Mouse (Mus musculus) embryo, embryonic 10 days (tissue): ENCODE measurements around the gene Ifnar1.

ENCODE experiments used
- DNase-seq: peaks from one replicate; pipeline ENCODE4 v3.0.0-alpha.2; 2015; ENCODE audit warnings: low spot score

Gene Ifnar1

DNA sequence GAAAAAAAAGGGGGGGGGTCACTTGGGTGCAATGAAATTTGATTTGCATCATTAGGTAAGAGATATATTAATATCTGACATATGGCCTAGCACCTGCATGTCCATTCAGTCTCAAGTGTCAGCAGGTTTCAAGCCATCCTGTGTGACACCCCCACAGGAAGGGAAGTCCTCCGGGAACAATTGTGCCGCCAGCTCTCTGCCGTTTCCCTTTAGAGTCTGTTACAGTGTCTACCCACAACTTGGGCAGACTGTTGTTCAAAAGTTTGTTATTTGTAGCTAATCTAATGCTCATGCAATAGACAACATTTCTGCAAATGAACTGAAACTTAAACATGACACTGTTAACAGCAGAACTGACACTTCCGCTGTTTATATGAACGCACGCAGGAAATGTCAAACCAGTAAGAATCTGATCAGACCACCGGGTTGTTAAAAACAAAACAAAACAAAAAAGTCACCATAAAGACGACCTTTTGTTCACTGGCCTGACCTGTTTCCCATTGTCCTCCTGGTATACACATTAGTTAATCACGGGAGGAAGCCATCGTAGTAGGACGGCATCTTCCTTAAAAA, 23.9 kb upstream of the Ifnar1 start:
- DNase-seq: no peak

DNA sequence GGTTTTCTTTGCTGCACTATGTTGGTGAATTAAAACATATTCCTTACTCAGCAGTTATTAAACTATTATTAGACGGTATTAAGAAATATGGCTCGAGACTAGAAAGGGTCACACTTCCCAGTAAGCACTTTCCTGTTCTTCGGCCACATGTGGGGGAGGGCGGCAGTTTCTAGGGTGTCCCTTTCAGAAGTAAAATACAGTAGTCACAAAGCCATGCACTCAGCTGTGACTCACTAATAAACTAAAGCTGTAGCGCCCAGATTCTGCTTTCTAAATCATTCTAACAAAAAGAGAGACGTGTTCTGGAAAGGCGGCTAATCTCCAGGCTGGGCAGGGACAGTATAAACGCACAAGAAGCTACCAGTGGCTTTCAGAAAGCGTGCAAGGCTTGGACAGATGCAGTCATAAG, 23.3 kb upstream of the Ifnar1 start:
- no peak for DNase-seq

DNA sequence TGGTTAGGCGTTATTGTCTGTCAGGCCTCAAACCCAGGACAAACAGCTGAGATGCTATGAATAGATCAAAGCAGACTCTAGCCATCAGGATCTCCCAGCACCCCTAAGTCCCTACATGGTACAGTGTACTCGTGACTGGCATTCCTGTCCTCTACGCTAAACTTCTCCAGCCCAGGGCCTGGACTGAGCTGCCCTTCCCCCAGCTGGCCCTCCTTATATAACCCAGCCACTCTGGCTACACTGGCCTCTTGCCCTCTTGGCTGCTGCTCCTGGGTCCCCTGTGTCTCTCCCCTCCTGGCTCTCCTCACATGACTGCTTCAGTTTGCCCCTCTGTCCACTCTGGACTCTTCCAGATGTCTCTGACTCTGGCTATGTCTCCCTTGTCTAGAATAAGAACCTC, 22.4 kb upstream of the Ifnar1 start:
- DNase-seq: no peak

DNA sequence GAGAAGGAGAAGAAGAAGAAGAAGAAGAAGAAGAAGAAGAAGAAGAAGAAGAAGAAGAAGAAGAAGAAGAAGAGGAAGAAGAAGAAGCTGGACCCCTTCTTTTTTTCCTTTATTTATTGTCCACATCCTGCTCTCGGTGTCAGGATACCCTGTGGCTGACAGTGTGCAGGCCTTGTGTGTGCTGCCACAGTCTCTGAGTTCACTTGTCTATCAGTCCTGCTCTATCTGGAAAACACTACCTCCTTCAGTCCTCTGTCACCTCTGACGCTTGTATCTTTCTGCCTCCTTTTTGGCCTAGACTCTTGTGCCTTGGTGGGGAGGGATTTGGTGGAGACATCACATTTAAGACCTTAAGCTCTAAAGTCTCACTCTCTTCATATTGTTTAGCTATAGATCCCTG, 21.6 kb upstream of the Ifnar1 start:
- no peak for DNase-seq

DNA sequence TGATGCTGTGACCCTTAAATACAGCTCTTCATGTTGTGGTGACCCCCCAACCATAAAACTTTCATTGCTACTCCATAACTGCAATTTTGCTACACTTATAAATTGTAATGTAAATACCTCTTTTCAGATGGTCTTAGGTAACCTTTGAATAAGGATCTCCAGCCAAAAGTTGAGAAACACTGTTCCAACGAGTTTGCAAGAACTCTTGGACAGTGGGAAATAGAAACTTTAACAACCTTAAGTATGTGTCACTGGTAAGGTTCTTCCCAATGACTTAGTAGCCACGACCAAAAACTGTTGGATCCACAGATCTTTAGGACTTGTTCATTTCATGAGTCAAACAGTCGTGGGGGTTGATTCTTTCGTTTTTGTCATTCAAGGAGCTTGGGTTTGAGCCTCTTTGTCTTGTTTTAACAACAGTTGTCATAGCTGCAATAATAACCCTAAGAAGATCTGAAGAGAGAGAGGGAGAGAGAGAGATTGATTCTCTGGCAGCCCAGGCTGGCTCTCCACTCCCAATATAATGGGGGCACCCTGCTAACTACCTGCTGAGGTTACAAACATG, 21.1 kb upstream of the Ifnar1 start:
- no peak for DNase-seq

DNA sequence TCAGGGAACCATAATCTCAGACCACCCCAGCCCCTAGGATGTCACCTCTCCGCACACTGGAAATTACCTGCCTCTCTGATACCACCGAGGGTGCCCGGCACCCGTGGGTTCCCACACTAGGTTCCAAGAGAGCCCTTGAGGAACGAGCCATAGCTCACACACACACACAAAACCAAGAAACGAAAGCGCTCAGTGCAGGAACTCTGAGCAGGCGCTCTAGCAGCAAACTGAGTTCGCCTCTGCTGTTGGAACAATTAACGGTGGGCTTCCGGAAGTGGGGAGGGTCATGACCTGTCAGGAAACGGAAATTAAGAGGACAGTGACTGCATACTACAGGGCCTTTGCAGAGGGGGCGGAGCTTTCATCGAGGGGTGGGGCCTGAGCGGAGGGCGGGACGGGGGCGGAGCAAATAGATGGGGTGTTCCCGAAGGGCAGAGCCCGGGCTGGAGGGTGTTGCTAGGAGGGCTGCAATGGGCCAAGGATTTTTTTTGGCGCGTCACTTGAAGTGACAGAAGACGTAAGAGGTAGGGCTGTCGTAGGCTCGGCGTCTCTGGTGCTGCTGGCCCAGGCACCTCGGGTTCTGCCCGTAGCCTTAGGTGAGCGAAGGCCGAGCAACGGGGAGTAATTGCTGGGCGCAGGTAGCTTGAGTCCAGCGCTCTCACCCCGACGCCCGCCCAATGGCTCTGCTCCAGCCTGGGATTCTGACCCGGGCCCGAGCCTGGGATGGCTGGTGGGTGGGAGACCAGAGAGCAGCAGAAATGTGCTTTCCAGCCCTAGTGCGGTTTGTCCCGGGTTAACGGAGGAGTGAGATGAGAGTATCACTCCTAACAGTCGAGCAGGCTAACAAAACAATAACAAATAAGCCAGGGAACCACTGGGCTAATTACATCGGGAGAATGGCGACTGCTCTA, 20.2 kb upstream of the Ifnar1 start:
- peak; percentile 93 for DNase-seq

DNA sequence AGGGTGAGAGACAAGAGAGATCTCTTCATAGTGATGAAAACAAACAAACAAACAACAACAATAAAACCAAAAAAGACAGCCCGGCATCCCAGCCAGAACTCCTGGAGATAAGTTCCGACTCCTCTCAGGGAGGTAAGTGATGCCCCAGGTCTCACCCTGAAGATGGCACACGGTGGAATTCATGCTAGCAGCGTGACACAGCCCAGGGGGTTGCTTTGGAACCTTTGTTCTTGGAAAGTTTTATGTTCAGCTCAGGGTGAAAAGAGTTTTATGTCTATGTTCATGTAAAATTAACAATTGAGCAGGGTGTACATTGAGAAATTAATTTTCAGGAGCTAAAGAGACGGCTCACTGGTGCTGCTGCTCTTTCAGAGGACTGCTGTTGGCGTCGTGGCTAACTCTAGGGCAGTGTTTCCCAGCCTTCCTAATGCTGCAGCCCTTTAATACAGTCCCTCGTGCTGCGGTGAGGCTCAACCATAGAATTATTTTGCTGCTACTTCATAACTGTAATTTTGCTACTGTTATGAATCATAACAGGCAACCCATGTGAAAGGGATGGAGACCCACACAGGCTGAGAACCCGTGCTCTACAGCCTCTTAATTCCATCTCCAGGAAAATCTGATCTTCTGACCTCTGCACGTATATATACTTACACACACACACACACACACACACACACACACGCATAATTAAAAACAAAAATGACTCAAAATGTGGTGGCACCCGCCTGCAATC, 19.4 kb upstream of the Ifnar1 start:
- no peak for DNase-seq

DNA sequence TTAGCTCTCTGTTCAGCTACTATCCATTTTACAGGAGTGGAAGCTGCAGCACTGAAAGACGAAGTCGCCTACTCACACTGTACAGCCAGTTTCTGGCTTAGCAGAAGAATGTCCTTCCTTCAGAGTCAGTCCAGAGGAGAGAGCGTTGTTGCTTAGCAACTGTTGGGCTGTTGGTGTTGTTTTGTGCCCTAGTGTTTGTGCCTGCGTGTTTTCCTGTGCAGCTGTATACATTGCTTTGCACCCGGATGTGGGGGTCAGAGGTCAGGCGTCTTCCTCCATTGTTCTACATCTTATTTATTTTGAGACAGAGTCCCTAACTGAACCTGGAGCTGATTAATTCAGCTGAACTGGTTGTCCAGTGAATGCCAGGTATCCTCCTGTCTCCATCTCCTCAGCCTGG, 18.5 kb upstream of the Ifnar1 start:
- peak; percentile 63 for DNase-seq

DNA sequence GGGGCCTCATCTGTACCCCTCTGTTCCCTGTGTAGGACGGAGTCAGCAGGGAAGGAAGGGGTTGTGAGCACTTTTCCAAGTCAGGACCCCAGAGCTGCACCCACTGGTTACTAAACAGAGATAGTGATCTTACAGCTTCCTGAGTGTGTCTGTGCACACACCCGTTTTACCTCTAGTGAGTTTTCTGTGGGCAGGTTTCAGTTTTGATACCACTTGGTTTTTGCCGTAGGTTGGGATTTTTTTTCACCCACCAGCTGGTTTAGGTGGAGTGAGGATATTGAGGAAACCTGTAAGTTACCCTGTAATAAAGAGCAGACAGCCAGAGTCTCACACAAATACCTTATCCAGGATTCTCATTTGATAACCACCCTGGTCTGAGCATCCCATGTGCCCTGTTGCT, 14.6 kb upstream of the Ifnar1 start:
- DNase-seq: no peak

DNA sequence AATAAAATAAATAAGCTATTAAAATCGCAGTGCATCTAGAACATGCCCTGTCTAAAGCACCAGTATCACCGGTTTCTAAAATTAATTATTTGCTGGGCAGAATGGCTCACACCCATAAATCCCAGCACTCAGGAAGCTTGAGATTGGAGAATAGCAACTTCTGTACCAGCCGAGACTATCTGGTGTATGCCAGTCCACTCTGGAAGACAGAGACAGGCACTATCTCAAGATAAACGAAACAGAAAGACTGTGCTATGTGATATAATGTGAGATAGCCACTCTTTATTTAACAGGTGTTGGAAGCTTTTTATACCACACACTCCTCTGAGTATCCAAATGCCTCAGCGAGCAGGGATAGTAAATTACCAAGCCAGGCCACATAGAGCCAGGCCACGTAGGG, 13.6 kb upstream of the Ifnar1 start:
- no peak for DNase-seq

DNA sequence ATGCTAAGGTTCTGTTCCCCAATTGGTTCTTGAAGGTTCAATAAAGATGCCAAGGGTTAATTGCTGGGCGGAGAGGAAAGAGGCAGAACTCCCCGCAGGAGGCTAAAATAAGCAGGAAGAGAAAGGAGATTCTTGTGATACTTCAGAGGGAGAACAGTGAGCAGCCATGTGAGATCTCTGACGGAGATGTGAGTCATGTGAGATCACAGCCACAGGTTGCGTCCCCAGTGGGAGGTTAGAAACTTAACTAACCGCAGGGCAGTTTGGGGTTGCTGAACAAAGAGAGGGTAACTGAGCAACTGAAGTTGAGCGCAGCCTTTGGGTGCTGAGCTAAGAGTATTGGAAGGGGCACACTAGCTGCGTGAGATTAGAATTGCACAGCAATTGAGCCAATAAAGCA, 9.3 kb upstream of the Ifnar1 start:
- no peak for DNase-seq

DNA sequence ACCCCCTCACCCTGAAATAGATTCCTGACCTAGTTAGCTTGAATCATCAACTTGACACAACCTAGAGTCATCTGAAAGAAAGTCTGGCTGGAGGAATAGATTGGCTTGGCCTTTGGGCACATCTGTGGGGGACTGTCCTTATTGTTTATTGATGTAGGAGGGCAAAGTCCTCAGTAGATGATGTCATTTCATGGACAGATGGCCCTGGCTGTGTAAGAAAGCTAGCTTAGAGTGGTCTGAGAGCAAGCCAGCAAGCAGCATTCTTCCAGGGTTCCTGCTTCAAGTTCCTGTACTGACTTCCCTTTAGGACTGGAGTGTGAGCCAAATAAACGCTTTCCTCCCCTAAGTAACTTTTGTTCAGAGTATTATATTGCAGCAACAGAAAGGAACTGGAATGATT, 7.0 kb upstream of the Ifnar1 start:
- no peak for DNase-seq

DNA sequence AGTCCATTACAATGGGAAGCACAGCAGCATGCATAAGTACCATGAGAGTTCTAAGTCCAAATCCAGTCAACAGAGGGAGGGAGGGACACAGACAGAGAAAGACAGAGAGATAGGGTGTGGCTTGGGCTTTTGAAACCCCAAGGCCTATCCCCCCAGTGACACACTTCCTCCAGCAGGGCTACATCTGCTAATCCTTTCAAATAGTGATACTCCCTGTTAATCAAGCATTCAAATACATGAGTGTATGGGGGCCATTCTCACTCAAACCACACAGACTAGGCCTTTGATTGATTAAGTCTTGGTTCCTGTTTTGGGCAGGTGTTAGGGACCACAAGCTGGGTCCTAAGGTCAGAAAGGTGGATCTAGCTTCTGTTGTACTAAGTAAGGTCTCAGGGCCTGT, 4.5 kb upstream of the Ifnar1 start:
- no peak for DNase-seq

DNA sequence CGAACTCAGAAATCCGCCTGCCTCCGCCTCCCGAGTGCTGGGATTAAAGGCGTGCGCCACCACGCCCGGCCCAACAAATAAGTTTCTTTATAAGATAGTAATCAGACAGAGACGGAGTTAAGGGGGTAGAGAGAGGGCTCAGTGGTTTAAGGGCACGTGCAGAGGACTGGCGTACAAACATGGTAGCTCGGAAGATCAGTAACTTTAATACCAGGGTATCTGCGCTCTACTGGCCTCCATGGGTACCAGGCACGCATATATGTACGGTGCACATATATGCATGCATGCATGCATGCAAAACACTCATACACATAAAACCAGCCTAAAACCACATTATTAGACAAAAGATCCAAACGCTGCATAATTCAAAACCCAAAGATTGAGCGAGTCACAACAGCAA, 651 bp upstream of the Ifnar1 start:
- DNase-seq: no peak

DNA sequence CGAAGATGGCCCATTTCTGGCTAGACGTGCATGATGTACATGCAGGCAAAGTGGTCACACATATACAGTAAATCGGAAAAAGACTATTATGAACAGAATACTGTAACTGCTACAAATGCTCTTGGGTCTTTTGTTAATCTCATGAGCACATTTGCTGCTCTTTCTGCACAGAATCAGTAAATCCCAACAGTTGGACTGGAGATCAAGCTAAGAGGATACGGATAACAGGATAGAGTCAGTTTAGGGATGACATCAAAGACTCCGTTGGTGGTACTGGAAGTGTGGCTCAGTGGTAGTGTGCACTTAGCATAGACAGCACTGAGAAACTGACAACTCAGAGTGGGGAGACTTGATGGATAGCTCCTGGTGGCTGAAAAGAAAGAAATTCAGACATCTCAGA, 803 bp downstream of the Ifnar1 start:
- no peak for DNase-seq

DNA sequence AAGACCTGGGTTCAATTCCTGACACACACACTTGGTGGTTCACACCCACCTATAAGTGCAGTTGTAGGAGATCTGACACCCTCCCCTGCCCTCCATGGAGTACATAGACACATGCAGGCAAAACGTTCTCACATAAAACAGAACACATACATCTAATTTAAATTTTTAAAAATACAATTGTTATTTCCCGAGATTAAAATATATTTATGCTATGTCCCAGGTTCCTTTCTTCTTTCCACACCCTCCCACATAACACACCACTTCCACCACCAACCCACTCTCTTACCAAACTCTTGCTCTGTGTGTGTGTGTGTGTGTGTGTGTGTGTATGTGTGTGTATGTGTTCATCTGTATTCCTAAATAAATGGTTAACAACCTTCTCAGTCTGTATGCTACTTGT, 3.0 kb downstream of the Ifnar1 start:
- no peak for DNase-seq

DNA sequence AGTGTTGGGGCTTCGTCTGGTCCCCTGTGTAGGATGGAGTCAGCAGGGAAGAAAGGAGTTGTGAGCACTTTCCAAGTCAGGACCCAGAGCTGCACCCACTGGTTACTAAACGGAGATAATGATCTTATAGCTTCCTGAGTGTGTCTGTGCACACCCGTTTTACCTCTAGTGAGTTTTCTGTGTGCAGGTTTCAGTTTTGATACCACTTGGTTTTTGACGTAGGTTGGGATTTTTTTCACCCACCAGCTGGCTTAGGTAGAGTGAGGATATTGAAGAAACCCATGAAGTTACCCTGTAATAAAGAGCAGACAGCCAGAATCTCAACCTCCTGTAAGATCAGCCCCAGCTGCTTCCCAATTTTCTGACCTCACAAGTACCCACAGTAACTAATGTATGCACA, 5.9 kb downstream of the Ifnar1 start:
- no peak for DNase-seq

DNA sequence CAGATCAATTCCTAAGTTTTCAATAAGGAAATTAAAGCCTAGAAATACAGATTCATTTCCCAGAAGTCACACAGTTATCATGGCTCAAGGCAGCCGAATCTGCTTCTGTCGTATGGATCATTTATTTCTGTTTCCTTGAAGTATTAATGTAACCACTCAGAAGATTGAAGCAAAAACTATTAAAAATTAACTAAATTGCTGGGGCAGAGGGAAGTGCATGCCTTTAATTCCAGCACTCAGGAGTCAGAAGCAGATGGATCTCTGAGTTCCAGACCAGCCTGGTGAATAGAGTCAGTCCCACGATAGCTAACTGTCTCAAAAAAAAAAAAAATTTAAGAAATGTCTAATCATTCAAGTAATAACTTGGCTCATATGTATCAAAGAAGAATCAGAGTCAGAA, 6.4 kb downstream of the Ifnar1 start:
- no peak for DNase-seq

DNA sequence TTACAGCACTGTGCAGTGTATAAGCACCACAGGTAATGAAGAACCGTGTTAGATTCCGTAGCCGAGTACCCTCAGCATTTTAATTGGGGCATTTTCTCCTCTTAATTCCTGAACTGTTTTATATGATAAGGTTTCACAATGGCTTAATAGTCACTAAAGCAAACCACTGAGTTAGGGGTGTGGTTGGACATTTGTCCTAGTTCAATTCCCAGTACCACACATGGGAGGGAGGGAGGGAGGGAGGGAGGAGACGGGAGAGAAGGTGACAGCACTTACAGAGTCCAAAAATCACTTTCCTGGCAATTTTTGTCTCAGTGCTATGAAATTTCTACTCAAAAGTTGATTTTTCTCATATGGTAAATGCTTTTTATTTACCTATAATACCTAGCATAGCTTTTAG, 10.5 kb downstream of the Ifnar1 start:
- no peak for DNase-seq

DNA sequence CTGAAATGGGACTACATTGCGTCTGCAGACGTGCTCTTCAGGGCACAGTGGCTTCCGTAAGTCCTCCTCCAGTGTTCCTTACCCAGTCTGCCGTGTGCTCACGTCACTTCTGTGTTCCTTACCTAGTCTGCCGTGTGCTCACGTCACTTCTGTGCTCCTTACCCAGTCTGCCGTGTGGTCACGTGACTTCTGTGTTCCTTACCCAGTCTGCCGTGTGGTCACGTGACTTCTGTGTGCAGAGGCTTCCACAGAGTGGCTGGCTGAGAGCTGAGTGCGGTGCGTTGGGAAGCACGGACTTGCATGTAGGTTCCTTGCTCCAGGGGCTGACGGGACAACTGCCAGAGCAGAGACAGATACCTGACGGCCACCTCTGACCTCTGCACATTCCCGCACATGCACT, 11.2 kb downstream of the Ifnar1 start:
- no peak for DNase-seq

DNA sequence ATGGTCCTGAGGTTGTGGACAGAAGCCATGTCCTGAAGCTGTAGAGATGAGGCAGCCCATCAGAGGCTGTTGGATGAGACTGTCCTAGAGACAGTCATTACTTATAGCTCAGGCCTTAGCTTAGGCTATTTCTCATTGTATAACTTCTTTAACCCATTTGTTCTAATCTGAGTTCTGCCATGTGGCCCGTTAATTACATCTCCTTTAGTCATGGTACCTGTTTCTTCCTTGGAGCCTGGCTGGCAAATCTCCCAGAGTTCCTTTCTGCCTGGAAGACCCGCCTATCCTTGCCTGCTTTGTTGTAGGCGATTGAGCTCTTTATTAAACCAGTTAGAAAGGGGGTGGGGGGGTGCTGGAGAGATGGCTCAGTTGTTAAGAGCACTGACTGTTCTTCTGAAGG, 11.7 kb downstream of the Ifnar1 start:
- no peak for DNase-seq

DNA sequence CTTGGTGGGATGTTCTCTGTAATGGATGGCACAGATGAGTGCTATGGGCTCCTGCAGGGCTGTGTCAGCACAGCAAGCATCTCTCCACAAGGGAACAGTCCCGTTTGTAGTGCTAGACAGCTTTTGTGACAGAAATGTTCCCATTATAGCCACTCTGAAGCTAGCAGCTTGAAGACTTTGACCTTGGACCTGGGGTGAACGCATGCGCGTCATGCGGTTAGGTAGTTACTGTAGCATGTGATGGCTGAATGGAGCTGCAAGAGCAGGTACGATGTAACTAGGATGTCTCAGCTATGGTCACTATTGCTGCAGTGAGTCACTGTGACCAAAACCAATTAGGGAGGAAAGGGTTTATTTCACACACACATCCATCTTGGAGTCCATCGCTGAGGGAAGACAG, 13.0 kb downstream of the Ifnar1 start:
- no peak for DNase-seq

DNA sequence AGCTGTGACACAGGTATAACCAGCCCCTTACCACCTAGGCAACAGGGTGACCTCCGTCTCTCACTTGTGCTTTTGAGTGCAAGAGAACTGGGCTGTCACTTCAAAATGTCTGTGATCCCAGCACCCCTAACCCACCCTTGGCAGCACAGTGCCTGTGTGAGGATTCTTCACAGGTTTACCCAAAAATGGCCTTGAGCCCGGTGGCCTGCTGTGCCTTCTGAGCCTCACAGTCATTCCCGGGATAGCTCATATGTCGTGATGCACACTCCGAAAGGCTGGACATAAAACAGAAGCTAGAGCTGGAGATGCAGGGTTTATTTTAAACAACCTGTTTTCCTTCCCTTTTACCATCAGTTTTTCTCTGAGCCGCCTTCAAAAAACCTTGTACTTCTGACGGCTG, 19.7 kb downstream of the Ifnar1 start:
- DNase-seq: no peak
